Mouse (Mus musculus): ENCODE measurements around the gene Adgrl3.

Gene Adgrl3

DNA sequence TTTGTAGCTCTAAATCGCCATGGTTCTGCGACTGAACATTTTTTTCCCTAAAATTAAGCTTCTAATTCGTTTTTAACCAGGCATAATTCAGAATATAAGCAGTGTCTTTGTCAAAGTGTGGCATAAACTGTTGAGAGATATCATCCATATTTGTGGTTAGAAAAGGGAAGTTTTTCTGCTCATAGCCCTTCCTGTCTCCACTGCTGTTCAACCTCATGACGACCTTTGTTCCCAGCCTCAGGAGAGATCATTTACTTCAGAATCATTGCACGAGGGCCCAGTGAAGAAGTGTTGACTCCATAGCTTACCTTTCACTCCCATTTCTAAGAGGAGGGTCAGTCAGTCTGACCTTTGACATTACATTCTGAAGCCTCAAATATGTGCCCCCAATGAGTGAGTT lies 56.4 kb downstream of the Adgrl3 start:
- DNase-seq (ENCODE audit: low spot score in 2 of 2) = no peak

DNA sequence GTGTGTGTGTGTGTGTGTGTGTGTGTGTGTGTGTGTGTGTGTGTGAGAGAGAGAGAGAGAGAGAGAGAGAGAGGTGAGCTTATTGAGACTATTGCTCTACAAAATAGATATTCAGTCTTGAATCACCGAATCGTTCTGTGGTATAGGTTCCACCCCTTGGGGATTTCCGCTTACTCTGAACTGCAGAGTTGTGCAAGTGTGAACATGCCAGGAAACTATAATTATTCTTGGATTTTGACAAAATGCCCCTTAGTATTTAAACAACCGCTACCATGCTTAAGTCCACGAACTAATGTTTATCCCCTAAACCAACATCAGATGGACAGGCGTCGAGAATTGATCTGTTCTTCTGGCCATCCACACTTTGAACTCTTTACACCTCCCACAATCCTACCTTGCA lies 57.1 kb downstream of the Adgrl3 start:
- DNase-seq (ENCODE audit: low spot score in 2 of 2) = no peak

- no peak for DNase-seq (ENCODE audit: low spot score in 2 of 2)
These were observed 58.1 kb downstream of the Adgrl3 start for GRCm38 (mm10) chr5:81077990-81078389.

GRCm38 (mm10) chr5:81083698-81084360 lies 63.9 kb downstream of the Adgrl3 start:
- no peak for DNase-seq (ENCODE audit: low spot score in 2 of 2)

DNA sequence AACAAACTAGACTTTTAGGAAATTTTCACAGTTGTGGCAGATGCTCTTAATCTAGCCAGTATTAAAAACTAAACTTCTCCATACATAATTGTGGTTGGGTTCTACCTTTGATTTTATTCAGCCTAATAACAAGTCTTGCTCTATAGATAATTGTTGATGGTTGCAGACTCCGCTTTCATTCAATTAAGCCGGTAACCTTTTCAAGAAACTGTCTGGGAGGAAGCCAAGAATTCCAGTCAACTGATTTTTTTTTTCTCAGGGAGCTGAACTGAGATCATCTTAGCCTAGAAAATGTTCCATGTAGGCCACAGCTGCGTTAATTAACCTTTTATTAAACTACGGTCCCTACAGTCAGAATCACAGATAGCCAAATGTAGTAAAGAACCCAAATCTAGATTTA lies 65.2 kb downstream of the Adgrl3 start:
- DNase-seq (ENCODE audit: low spot score in 2 of 2) = no peak

DNA sequence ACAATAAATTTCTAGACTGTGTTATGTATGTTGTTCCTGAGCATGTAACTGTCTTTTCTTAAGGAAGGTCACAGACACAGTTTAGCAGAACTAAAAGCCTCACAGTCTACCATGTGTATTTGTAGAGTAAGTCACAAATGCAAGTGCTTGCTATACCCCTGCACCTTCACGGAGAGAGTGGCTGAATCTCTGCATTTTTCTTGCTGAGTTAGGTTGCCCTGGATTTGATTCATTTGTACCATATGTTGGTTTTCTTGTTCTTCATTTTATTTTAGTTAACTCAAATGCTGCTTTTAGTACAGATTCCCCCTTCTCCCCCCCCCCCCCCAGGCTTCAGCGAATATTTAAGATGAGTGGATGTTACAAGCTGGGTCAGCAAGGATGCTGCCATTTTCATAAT lies 68.7 kb downstream of the Adgrl3 start:
- no peak for DNase-seq (ENCODE audit: low spot score in 2 of 2)

DNA sequence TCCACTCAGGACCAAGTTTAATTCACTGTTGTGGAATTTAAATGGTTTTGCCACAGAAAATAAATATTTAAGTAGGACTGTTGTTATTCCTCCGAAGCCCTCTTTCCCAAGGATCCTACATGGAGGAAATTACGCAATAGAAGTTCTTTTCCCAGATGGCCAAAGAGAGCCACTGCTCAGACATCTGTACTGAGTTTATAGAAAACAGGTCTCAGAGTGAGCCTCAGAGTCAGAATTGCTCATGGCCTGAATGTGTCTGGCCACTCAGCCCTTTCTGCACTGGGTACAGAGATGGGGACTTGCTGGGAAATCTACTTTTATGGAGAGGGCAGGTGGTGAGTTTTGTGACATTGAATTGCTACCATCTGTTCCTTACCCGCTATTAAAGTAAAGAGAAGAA lies 74.7 kb downstream of the Adgrl3 start:
- DNase-seq (ENCODE audit: low spot score in 2 of 2) = no peak

DNA sequence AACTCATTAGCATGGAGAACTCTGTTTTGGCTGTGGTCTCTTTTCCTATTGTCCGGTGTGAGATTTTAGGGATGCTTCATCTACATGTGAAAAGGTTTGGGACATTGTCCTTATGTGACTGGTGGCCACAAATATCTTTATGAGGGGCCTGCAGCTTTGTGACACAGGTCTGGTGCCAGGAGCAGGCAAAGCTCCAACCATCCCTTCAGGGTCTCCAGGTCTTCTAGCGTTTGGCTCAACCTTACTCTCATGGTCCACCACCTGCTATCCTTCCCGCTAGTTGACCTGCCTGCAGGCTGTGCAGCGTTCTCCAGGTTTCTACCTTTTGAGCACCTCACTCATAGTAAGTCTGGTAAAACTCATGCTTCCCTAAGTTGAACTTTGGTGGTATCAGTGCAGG lies 77.2 kb downstream of the Adgrl3 start:
- DNase-seq (ENCODE audit: low spot score in 2 of 2) = no peak

DNA sequence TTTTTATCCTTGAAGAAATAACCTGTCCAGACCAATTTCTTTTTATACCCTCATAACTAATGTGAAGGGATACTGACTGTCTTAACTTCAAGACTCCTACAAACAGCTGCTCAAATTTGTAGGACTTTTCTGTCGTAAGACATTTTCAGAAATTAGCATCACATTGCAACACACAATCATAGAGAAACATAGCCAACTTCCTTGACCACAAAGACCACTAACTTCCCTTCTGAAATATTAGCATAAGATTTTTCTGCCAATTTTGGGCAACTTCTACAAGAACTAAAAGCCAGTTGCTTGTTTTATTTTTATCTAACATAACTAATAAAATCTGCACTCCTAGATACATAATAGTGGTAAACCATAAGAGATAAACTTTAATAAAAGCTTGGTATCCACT lies 87.5 kb downstream of the Adgrl3 start:
- DNase-seq (ENCODE audit: low spot score in 2 of 2) = no peak

DNA sequence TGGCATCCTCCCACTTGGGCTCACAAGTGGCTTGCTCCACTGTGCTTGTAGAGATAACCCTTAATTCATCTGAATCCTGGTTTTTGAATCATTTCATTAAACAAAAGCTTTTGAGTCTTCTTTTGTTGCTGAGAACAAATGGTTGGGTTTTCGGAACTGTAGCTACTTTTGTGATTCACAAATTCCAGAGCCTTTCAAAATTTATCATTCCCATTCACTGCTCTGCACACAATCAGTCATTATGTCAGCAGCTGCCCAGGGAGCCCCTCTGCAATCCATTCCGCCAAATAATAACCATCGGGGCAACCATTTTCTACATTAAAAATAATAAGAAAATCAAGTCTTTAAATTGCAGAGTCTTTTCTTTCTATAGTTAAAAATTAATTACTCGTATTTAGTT lies 104.5 kb downstream of the Adgrl3 start:
- DNase-seq (ENCODE audit: low spot score in 2 of 2) = no peak

DNA sequence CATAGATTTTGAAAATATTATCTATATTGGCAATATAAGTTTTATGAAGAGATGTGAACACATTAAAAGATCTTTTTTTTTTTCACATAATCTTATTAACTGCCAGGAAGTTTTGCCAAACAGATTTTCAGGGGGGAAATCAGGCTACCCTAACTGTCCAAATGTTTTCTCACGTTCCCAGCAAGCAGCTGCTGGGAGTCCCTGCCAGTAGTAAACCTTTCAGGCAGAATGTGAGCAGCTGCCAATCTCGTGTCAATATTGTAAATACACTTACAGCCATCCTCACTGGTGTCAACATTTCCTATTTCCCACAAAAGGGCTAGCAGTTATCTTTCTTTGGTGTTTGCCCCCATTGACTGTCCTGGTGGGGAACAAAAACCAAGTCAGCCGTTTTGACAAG lies 107.7 kb downstream of the Adgrl3 start:
- no peak for DNase-seq (ENCODE audit: low spot score in 2 of 2)

DNA sequence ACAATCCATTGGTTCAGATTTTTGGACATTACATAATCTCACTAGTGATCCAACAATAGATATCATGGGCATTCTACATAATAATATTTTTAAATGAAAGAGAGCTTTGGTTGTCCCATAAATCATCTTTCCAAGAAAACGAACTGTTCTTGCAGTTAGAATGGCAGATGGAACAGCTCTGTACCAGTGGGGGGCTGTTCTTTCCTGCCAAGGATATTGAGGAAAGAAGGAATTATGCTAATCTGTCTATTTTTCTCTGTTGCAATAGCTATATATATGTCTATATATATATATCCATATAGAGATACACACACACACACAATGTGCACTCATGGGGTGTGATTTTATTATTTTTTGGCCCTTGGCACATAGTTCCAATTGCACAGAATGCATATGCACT lies 116.5 kb downstream of the Adgrl3 start:
- DNase-seq (ENCODE audit: low spot score in 2 of 2) = no peak

DNA sequence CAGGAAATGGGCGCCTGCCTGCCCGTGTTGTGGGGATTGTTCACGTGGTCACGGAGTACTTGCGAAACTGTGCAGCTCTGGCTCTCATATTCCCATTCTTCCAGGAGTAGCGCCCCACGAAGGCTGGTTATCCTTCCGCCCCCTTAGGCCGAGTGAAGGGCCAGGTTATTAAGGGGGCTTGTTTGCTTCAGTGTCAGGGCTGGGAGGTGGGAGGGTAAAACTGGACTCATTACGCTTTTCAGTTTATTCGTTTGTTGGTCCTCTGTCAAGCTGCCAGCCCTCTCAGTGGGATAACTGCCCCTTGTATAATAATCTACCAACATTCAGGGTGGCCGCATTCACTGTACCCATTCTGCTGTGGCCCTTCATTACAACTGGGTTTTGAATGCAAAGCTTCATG lies 135.9 kb downstream of the Adgrl3 start:
- no peak for DNase-seq (ENCODE audit: low spot score in 2 of 2)

- DNase-seq (ENCODE audit: low spot score in 2 of 2) = no peak
These were observed 136.3 kb downstream of the Adgrl3 start for GRCm38 (mm10) chr5:81156281-81156680.

- DNase-seq (ENCODE audit: low spot score in 2 of 2) = no peak
These were observed 136.9 kb downstream of the Adgrl3 start for GRCm38 (mm10) chr5:81156796-81157195.

- no peak for DNase-seq (ENCODE audit: low spot score in 2 of 2)
These were observed 139.1 kb downstream of the Adgrl3 start for GRCm38 (mm10) chr5:81159013-81159412.

GRCm38 (mm10) chr5:81160431-81160830 lies 140.5 kb downstream of the Adgrl3 start:
- DNase-seq (ENCODE audit: low spot score in 2 of 2) = no peak

GRCm38 (mm10) chr5:81188871-81189485 lies 169.0 kb downstream of the Adgrl3 start:
- DNase-seq (ENCODE audit: low spot score in 2 of 2) = no peak

DNA sequence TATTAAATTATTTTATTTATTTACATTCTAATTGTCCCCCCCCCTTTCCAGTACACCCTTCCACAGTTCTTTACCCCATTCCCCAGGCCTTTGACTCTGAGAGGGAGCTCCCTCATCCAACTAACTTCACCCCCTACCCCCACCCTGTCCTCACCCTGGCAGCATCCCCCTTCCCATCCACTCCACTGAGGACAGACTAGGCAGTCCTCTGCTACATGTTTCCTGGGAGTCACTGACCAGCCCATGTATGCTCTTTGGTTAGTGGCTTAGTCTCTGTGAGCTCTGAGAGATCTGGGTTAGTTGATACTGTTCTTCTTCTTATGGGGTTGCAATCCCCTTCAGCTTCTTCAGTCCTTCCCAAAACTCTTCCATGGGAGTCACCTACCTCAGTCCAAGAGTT lies 180.4 kb downstream of the Adgrl3 start:
- no peak for DNase-seq (ENCODE audit: low spot score in 2 of 2)

GRCm38 (mm10) chr5:81201885-81202284 lies 181.9 kb downstream of the Adgrl3 start:
- no peak for DNase-seq (ENCODE audit: low spot score in 2 of 2)

DNA sequence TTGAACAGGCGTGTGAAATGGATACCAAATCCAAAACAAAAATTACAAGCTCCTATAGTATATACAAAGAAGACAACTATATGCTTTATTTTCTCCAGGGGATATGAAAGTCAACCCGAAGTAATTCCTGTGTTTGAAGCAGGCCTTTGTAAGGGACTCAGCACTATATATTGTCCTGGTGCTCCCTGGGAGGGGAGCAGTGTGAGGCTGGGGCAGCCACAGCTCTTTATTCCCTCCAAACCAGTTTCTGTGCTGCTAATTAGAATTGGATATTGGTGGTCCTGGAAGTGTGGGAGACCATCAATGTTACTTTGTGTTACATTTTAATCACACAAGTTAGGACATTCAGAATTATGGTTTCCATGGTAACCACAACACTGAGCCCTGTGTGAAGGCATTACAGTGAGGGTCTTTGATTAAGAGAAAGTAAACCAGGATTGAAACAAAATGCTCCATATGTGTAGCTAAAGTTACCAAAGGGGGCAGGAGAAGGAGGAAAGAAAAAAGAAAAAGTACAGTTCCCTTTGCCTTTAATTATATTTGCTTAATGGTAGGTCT lies 198.6 kb downstream of the Adgrl3 start:
- DNase-seq (ENCODE audit: low spot score in 2 of 2) = no peak

DNA sequence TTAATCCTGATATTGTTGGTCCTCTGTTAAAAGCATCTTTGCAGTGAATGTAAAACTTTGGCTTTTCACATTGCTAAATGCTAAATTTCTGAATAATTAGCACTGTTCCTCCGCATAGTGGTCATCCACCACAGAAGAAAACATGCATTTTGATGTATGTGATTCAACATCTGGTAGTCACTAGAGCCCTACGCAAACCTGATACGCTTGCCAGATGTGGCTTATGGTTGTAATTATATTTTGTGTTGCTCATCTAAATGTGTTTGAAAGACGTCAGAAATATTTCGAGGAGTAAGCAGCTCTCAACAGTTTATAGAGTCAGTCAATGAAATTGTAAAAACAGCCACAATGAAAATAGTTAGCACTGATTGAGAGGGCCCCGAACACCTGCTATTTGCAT lies 204.5 kb downstream of the Adgrl3 start:
- no peak for DNase-seq (ENCODE audit: low spot score in 2 of 2)

GRCm38 (mm10) chr5:81225486-81225885 lies 205.5 kb downstream of the Adgrl3 start:
- no peak for DNase-seq (ENCODE audit: low spot score in 2 of 2)

DNA sequence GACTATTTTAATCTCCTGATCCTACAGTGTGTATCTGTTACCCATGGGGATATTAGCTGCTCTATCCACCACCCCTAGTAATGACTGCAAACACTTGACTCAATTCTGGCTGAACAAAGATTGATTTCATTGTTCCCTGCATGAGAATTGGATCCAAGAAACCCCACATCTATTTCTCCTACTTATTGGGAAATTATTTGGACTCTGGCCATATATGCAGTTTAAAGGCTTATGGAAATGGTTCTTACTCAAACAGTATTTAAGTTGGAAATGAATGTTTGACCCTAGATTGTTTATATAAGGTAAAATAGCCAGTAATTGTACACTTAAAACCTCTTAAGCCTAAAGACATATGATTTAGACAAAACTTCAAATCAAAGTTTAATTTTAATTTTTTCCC lies 207.3 kb downstream of the Adgrl3 start:
- DNase-seq (ENCODE audit: low spot score in 2 of 2) = no peak

Data from urinary bladder, adult 18-20 months (tissue).